Mouse (Mus musculus) lung, postnatal 10 days (tissue): ENCODE measurements around the gene Glp2r.

ENCODE experiments used
- DNase-seq: peaks from one replicate; pipeline ENCODE4 v3.0.0; 2021

The Glp2r gene

GRCm38 (mm10) chr11:67632906-67633305 lies 138.0 kb downstream of the Glp2r start:
- DNase-seq: no peak

DNA sequence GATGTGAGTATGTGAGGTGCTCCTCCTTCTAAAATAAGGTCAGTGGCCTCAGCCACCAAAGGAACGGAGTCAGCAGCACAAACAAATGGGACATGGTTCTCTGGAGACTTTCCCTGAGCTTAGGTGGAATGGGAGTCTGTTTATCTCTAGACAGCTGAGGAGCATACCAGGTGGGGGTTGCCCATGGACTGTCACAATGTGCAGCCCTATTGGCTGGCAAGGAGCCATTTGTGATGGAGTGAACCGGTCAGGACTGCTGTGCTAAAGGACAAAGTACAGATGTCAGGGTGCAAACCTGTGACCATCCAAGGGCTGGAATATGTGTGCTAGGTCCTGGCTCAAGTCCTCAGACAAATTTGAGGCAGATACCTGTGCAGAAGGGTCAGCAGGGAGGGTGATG lies 142.4 kb downstream of the Glp2r start:
- DNase-seq: no peak

DNA sequence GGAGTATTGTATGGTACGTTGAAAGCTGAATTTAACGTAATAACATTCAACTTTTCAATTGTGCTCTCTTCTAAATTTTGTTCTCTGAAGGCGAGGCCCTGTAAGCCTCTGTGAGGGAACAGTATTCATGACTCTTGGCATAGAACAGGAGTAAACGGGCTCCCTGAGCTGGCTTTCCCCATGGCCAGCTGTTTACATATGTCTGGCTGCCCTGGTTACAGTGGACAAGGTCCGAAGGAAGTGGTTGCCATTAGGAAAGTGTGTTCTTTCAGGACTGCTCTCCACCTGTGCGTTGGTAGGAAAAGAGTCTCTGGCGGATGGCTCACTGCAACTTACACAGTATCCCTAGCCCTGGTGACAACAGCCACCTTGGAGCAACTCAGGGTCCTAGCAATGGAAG lies 143.8 kb downstream of the Glp2r start:
- DNase-seq: no peak

DNA sequence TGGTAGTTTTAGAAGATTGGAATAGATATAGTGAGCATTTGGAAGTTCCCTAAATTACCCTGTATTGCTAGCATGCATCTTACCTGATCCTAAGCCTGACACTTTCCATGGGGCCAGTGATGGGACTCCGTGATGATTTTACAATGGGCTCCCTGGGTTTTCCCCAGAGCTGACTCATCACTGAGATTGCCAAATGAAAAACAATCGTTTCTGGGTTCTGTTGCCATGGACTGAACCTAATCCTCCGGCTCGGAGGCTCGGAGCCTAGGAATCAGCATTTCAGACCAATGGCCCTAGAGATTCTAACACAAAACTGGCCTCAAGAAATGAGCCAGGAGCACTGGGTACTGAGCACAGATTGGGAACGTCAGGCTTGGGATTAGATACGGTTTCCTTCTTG lies 148.6 kb downstream of the Glp2r start:
- DNase-seq: no peak

GRCm38 (mm10) chr11:67616557-67617239 lies 154.3 kb downstream of the Glp2r start:
- DNase-seq: no peak

DNA sequence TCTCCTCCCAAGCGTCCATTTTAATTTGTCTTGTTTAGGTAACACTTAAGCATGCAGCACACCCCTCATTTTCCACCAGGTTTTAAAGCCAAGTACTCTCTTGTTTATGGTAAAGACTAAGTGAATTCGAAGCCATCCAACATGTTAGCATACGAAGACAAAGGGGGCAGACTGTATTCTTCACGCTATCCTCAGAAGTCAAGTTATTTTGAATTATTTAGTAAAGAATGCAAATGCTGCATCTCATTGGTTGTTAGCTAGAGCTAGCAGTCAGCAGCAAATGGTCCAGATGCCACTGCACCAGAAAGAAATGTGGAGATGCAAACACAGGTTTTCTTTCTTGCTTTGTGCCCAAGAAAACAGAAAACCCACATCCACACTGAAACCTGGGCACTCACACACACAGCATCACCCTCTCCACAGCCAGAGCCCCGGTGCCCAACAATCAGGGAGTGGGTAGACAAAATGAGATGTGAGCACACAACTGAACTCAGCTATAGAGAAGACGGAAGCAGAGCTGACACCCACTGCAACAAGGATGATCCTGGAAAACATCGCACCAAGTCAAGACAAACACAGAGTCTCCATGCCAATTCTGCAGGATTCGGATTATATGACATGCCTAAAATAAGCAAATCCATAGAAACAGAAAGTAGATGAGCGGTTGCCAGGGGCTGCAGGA lies 158.7 kb downstream of the Glp2r start:
- DNase-seq: no peak
